Mouse (Mus musculus) R1 (cell line): ENCODE measurements around the gene Trdmt1.
"Not testable (repeated sequence)": the region's sequence is repeated elsewhere in the genome, so short reads cannot be mapped to it uniquely, and the experiment has no call there.

Source experiments
- DNase-seq: peaks from one replicate; pipeline ENCODE4 v3.0.0-alpha.2; 2018; ENCODE audit warnings: low read depth, low spot score

Gene Trdmt1

DNA sequence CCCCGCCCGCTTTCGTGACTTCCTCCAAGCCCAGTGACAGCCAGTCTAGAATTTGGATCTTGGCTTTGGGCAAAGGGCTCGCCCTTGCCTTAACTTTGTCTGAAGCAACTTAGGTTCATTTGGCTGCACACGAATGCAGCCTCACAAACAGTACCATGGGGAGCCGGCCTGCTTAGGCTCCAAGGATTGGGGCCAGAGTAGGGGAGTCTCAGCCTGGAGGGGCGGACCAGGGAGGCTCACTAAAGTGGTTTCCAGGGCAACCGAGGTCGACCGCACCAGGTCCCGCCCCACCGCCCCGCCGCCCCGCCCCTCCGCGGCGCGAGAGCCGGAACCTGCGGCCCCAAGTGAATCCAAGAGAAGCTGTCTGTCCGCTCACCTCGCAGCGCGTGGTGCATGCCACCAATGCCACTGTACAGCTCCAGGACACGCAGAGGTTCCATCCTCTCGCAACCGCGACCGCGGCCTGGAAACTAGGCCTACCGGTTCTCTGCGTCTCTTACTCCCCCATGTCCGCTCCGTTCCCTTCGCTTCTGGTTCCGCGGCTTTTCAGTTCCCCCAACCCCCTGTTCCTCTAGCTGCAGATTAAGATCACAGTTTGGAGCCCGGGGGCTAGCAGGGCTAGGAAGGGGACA is at the start of gene Trdmt1:
Trdmt1 (minus strand) TSS at position 476 of the 632 bp plus-strand sequence.
- DNase-seq: peak; percentile 92

DNA sequence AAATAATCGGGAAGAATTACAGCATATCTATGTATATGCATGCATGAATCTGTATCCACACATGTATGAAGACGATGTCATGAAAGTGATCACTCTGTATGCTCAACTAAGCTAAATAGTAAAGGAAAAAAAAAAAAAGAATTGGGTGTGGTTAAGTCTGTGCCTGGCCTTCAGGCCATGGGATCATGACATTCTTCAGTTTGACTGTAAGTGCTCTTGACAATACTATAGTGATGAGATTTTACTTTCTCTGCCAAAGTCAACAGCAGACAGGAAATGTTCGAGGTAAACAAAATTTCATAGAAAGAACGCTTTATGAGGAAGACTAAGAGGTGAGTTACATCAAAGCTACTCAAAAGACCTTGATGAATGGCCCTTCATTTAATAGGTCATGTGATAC is 48.9 kb upstream of the Trdmt1 start:
- DNase-seq: no peak

DNA sequence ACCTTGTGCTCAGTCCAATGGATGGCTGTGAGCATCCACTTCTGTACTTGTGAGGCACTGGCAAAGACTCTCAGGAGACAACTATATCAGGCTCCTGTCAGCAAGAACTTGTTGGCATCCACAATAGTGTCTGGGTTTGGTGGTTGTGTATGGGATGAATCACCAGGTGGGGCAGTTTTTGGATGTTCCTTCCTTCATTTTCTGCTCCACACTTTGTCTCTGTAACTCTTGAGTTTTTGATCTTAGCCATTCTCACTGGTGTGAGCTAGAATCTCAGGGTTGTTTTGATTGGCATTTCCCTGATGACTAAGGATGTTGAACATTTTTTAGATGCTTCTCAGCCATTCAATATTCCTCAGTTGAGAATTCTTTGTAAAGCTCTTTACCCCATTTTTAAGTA is 39.3 kb upstream of the Trdmt1 start:
- not testable (repeated sequence) for DNase-seq

DNA sequence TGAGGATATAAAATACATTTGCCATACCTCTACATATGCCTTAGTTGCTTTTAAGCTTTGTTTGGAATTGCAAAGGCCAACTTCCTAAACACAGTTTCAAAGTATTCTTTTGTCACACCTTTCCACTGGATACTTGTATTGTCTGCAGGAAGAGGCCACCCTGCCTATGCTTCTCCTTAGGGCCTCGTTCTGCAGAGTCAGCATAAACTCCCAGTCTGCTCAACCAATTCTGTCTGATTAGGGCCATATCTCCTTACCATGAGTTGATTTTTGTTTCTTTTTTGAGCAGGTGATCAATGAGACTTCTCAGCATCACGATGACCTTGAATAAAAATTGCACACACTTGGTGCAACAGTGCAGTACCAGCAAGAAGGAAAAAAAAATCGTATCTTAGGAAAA is 37.7 kb upstream of the Trdmt1 start:
- no peak for DNase-seq

DNA sequence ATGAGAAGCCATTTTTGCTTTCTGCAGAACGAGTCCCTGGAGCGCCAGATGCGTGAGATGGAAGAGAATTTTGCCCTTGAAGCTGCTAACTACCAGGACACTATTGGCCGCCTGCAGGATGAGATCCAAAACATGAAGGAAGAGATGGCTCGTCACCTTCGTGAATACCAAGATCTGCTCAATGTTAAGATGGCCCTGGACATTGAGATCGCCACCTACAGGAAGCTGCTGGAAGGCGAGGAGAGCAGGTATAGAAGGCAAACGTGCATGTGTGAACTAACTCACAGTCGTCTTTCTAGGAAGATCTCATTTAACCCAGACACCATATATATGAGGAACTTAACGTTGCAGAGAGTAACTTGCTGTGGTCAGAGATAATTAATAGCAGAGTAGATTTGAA is 35.5 kb upstream of the Trdmt1 start:
- peak; percentile 71 for DNase-seq

DNA sequence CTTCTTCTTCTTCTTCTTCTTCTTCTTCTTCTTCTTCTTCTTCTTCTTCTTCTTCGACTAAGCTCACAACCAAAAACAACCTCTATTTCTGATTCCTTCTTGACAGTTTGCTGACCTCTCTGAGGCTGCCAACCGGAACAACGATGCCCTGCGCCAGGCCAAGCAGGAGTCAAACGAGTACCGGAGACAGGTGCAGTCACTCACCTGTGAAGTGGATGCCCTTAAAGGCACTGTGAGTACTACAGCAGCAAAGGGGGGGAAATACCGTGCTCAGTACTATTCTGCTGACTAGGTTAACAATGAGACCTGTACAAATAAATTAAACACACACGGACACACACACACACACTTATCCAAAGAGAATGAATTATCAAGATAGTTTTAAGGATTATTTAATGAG is 34.8 kb upstream of the Trdmt1 start:
- DNase-seq: no peak

DNA sequence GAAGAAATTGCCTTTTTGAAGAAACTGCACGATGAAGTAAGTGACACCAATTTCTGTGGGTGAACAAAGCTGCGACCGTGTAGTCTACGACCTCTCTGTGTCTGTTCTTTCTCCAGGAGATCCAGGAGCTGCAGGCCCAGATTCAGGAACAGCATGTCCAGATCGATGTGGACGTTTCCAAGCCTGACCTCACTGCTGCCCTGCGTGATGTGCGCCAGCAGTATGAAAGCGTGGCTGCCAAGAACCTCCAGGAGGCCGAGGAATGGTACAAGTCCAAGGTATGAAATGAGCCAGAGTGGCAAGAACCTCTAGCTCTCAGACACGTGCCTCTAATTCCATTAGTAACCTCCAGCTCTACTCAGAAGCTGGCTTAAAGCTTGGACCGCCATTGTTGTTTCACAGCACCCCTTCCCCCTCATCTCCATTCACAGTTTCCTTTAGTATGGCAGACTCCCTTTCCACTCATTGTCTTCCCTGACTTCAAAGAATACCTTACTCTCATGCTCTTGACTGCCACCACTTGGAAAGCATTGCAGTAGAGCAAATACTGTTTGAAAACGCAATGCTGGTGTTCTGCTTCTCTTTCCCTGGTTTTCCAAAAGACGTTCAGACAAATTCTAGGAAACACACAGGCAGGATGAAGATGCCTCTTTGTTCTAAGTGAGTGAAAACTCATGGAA is 34.1 kb upstream of the Trdmt1 start:
- peak; percentile 49 for DNase-seq

DNA sequence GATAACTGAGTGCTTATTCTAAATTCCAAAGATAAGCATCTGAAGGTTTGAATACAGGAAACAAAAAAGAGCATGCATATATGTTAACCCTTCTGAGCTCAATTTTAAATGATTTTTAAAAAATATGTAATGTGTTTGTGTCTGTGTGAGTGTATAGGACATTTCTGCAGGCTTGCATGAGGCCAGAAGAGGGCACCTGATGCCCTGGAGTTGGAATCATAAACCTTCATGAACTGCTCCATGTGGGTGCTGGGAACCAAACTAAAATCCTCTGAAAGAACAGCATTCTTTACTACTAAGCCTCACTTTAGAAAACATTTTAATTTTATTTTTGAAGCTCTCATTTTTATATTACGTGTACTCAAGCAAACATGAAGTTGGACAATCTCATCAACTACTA is 32.9 kb upstream of the Trdmt1 start:
- DNase-seq: no peak

DNA sequence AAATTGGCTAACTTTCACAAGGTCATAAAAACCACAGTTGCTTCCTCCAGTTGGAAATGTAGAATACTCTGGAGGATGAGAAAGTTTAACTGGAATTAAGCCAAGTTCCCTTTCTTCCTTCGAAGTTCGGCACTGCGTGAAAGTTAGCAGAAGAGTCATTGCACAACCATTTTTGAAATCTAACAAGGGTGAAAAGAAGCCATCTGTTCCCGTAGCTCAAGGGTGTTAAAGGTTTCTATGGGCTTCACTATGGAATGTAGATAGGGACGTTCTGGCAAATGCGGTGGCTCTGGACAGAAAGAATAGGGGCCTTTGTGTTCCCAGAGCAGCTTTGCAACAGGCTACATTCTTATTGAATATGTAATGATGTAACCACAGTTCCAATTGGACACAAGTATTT is 31.5 kb upstream of the Trdmt1 start:
- DNase-seq: no peak

DNA sequence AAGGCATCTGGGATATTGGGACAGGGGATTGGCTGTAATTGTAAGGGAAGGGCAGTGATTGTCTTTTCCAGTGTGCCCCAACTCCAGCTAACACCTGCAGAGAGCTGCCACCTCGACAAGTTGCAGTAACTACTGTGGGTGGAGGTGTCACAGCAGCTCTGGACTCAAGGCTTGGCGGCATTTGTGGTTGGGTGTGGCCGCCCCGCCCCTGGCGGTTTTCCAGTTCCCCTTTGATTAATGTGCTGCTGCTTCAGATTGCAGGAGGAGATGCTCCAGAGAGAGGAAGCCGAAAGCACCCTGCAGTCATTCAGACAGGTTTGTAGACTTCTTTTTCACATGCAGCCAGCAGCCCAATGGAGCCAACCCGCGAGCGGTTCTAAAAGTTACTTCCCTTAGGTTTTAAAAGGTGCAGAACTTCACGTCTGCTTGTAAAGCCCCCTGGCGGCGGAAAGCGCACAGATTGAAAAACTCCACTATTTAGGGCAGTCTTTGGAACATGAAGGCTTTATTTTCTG is 30.9 kb upstream of the Trdmt1 start:
- DNase-seq: peak; percentile 87

DNA sequence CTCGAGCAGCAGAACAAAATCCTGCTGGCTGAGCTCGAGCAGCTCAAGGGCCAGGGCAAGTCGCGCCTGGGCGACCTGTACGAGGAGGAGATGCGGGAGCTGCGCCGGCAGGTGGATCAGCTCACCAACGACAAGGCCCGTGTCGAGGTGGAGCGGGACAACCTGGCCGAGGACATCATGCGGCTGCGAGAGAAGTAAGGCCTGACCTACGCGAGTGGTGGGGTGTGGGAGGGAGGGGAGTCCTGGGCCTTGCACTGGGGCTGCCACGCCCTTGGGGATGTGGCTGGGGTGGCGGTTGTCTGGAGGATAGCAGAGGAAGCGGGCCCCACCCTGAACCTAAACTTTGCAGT is 30.3 kb upstream of the Trdmt1 start:
- peak; percentile 74 for DNase-seq

DNA sequence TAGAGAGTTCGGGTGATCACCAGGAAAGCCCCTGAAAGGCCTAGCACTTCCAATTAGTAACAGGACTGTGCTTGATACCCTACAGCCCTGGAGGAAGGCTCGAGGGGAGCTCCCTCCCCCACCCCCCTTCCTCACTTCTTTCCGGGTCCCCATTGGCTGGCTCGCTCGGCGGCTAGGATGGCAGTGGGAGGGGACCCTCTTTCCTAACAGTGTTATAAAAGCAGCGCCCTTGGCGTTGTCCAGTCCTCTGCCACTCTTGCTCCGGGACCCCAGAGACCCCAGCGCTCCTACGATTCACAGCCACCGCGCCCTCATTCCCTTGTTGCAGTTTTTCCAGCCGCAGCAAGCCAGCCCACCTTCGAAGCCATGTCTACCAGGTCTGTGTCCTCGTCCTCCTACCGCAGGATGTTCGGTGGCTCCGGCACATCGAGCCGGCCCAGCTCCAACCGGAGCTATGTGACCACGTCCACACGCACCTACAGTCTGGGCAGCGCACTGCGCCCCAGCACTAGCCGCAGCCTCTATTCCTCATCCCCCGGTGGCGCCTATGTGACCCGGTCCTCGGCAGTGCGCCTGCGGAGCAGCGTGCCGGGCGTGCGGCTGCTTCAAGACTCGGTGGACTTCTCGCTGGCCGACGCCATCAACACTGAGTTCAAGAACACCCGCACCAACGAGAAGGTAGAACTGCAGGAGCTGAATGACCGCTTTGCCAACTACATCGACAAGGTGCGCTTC is 29.8 kb upstream of the Trdmt1 start:
- DNase-seq: peak; percentile 93

DNA sequence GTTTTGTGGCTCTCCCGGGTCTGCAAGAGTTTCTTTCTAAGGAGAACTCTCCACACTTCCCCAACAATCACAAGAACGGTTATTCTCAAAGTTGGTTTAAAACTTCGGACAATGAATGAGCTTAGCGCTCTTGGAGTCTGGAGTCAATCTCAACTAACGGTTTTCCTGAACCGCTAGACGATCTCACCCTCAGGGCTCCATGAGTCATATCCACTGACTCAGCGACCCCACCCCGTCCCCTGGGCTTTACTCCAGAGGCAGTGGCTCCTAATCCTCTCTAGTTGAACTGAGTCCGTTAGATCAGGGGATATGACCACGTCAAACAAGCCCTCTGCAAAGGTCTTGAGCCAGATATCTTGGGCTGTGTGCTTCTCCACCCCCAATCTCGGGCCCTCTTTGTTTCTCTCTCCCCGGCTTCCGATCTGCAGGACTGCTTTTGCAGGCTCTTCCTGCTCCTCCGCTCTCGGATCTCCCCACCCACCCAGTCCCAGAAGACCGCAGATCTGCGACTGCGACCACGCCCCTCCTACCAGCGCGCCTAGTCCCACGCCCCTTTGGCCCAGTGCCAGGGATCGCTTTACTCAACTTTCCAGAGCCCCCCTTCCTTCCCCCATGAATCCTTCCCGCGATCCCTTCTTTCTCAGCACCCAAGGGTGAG is 29.1 kb upstream of the Trdmt1 start, which contains the start of gene Vim:
Vim (plus strand) TSS at position 520 of the 658 bp plus-strand sequence.
- DNase-seq: peak; percentile 95

DNA sequence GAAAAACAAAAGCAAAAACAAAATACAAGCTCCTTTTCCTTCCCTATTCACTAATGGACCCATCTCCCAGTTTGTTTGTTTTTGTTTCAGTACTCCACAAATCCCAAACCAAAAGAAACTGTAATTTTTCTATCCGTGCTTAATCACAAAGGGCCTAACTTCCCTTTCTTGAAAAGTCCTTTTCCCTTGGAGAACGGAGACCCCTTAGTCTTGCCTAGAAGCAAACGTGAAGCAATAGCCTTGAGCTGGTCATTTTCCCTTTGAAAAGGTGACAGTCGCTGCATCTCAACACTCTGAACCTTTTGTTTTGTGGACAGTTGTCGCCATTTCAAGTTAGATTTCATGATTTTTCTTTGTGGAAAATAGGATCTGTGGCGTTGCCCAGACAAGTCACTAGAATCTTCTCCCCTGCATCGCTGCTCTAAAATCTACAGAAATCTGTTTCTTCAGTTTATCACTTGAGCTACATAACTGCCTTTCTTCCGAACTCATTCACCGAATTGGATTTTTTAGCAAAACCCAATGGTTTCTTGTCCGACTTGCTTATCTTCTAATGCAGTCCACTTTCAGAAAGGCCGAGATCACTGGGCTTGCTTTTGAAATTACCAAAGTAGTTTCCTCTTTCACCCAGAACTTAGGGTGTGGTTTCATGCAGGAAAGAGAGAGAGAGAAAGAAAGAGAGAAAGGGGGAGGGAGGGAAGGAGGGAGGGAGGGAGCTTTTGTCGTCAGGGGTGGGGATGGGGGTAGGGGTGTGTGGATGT is 28.4 kb upstream of the Trdmt1 start:
- no peak for DNase-seq

DNA sequence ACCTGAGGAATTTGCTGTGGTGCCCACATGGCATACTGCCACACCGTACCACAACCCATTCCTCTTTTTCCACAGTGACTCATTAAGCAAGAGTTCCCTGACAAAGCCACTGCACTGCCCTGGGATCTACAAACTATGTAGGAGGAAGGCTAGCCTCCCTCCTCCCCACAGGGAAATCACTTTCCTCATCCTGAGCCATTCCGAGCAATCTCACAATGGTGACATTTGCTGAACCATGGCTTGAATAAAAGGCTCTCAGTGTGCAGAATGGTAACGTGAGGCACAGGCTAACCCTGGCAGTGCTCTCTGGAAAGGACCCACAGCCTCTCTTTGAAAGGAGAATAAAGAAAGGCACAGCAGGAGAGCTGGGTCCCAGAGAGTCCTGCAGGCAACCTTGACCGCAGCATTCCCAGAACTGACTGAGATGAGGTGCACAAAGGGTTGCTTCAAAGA is 27.7 kb upstream of the Trdmt1 start:
- DNase-seq: peak; percentile 87

DNA sequence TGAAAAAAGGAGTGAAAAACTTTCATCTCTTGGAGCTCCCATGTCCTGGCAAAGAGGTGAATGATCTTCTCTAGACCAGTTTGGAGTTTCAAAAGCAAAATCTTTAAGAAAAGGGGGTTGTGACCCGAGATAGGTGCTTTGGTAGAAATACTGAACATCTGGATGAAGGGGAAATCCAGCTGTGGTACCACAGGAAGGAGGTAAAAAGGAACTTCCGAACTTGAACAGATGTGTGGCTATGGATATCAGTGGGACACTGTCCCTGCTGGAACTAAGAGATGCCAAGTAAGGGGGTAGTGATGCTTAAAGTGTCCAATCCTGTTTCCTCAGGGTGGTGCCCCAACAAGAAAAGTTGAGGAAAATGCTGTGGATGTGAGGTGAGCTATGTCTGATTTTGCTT is 25.7 kb upstream of the Trdmt1 start:
- DNase-seq: no peak

DNA sequence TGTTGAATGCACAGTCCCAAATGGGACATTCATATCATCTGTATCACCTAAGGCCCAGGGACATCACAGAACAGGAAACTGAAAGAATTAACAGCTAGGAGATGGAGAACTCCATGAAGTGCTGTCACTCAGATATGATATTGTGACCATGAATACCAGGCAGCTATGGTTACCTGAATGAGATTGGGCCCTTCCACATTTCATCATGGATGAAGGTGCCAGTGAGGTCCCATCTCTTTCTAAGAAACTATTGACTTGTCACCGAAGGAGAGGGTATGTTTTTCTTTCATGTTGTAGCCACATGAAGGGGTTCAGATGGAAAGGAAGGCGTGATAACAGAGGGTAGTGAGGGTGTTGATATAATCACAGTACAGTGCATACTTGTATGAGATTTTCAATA is 15.9 kb upstream of the Trdmt1 start:
- DNase-seq: no peak

DNA sequence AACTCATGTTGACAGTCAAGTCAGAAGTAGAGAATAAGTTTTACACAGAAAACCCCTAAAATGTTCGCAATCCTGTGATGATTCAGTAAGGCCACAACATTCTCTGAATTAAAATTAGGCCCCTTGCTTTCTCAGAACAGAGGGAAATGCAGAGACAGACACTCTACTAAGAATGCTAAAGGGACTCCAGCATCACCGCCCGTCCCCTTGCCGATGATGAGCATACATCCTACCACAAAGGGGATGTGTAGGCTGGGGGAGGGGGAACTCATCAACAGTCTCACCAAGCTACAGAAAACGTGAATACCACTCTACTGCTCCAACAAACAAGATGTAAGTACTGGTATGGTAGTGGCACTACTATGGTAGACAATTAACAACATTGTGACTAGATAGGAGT is 15.3 kb upstream of the Trdmt1 start:
- no peak for DNase-seq

DNA sequence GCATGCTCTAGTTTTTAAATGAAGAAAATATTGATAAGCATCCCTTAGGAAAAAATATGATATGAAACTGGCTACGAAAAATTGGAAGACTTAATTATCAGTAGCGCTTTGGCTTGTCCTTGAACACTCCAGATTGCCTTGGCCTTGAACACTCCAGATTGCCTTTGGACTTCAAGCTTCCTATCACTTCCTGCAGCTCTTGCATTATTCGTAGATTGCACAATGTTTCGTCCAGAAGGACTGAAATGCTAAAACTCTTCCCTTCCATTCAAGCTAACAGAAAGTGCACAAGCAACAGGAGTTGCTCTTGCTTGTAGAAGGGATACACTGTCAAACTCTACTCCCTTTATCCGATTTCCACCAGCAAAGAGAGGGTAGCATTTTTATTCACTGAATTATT is 14.8 kb upstream of the Trdmt1 start:
- DNase-seq: no peak

DNA sequence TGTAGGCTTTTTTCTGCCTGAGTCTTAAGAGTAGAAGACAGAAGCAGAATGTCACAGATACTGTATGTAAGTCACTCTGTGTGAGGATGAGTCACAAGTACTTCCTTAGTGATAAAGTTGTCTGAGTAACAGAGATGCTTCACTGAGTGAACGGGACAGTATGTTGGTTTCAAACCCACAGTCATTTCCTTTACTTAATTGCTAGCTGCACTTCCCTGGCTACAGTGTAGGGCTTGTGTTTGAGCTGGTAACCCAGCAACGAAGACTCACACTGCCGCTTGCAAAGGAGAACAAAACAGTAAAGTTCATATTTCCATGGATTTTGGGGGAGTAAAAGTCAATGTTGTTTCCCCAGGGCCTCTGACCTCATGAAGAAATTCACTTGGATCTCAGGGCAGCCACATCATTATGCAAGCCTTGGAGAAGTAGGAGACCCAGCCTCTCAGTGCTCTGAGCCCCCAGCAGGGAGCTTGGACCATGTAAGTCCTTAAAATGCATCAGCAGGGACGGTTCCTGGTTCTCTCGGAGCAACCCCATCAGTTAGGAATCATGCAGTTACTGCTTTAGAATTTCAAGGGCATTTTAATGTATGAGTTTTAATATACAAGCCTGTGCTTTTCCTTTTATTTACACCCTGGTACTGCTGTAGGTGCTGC is 14.3 kb upstream of the Trdmt1 start:
- DNase-seq: no peak
